Mouse (Mus musculus) limb, embryonic 14.5 days (tissue): ENCODE results near the gene Adora3. TPM values are rescaled to one million over a fixed set of nuclear protein-coding genes. Genes with fewer than 3 reads are reported as not detected.

ENCODE experiments used
- ATAC-seq: fragments of 200-750 bp; cut with Nextera tagmentation; 2 replicates; pipeline ENCODE4 v1.8.0; 2017; ENCODE audit warnings: low read depth, moderate number of reproducible peaks, moderate TSS enrichment; ENCODE audit not compliant: low FRiP score
- DNase-seq: peaks from one replicate; pipeline ENCODE4 v3.0.0-alpha.2; 2015; ENCODE audit warnings: low spot score
- H3K27ac ChIP-seq: fragments of 300-500 bp; sonication (generic); replicated peaks from 2 replicates; pipeline ENCODE4 v1.5.1; 2014; ENCODE audit warnings: low read depth, mild to moderate bottlenecking, low read length, moderate library complexity, mixed read lengths
- H3K27me3 ChIP-seq: fragments of 300-500 bp; sonication (generic); 2 replicates; pipeline ENCODE4 v1.6.1; 2014; ENCODE audit warnings: low read length, mixed read lengths; ENCODE audit not compliant: control insufficient read depth, insufficient read depth
- H3K36me3 ChIP-seq: fragments of 300-500 bp; sonication (generic); 2 replicates; pipeline ENCODE4 v1.6.1; 2014; ENCODE audit warnings: mild to moderate bottlenecking, low read length, moderate library complexity, mixed read lengths; ENCODE audit not compliant: control insufficient read depth, insufficient read depth
- H3K4me1 ChIP-seq: fragments of 300-500 bp; sonication (generic); 2 replicates; pipeline ENCODE4 v1.6.1; 2014; ENCODE audit warnings: antibody characterized with exemption, low read length, mixed read lengths; ENCODE audit not compliant: control insufficient read depth, insufficient read depth
- H3K4me2 ChIP-seq: fragments of 300-500 bp; sonication (generic); replicated peaks from 2 replicates; pipeline ENCODE4 v1.6.1; 2014; ENCODE audit warnings: low read depth, mild to moderate bottlenecking, low read length, moderate library complexity; ENCODE audit not compliant: severe bottlenecking
- H3K4me3 ChIP-seq: fragments of 300-500 bp; sonication (generic); replicated peaks from 2 replicates; pipeline ENCODE4 v1.5.1; 2014; ENCODE audit warnings: low read length
- H3K9ac ChIP-seq: fragments of 300-500 bp; sonication (generic); 2 replicates; pipeline ENCODE4 v1.6.1; 2014; ENCODE audit warnings: mild to moderate bottlenecking, low read depth, low read length, moderate library complexity; ENCODE audit not compliant: severe bottlenecking
- H3K9me3 ChIP-seq: fragments of 300-500 bp; sonication (generic); 2 replicates; pipeline ENCODE4 v1.6.1; 2016; ENCODE audit warnings: low read length; ENCODE audit not compliant: control insufficient read depth
- POLR2A ChIP-seq: fragments of 200-500 bp; IDR thresholded peaks from 2 replicates; pipeline ENCODE4 v1.8.0; 2012; ENCODE audit warnings: inconsistent platforms, mild to moderate bottlenecking, moderate library complexity, borderline replicate concordance; ENCODE audit not compliant: insufficient read depth, insufficient read length; ENCODE audit errors: extremely low read depth
- WGBS: fragments of 180-500 bp; shearing (Covaris S2); extraction: QIAGEN DNeasy Blood & Tissue Kit; methylation state at CpG from one replicate; pipeline ENCODE4 v1.1.7; 2014; 5-methylcytosine and 5-hydroxymethylcytosine counted together
- polyA plus RNA-seq, 2 experiments: library from polyadenylated mRNA; depleted of rRNA in 1 of 2; stranded (reverse) in 1 of 2; unstranded in 1 of 2; fragments of >200 nt; fragmentation: Nextera tagmentation in 1 of 2; extraction: Ambion mirVana in 1 of 2; gene quantifications; 2 replicates each; pipeline versions ENCODE4 v1.2.1 to v1.2.3; 2012 to 2014

Adora3 gene
- polyA plus RNA-seq, 2 experiments = 2.1 to 2.8 TPM

DNA sequence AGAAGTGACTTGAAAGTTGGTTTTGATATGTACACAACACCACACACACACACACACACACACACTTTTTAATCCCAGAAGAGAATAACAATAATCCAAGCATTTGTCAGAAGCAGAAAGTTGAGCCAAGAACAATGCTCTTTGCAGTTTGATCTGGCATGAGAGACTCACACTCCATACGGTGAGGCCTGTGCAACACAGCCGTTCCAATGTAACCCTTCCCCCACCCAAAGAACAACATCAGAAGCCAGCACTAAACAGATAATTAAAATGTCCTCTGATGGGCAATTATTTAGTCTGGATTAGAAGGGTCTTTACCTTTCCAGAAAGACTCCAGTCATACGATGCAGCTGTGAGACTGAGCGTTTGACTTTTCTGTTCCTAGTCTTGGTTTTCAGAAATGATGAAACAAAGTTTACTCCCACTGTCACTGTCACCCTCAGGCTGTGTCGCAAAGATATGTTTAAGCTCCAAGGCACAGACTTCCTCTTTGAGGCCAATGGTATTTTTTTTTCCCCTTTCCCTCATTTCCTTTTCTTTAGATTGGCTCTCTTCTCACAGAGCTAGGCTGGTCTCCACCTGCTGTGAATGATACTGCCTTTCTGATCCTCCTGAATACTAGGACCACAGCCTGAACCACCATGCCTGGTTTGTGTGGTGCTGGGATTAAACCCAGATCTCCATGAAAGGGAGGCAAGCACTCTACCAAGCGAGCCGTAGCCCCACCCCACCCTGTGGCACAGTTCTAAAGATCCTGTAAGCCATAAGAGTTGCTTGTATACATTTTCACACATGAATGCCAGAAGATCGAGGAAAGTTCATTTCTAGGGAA, 61.8 kb downstream of the Adora3 start, which contains the start of gene I830077J02Rik:
TSS of gene I830077J02Rik (minus strand) at position 425 of the 832 bp plus-strand sequence.
- Histone ChIP-seq H3K4me2 (no peak within 1 kb of the TSS), H3K36me3 (no peaks in the 10 kb centered on the region), H3K27ac (no peak within 1 kb of the TSS), H3K9ac (no peak within 1 kb of the TSS), H3K4me3 (no peak within 1 kb of the TSS), H3K9me3 (no peaks in the 10 kb centered on the region), H3K4me1 (no peaks in the 10 kb centered on the region), H3K27me3 (no peaks in the 10 kb centered on the region)
- ATAC-seq = no peak
- DNase-seq = no peak
- TF ChIP-seq POLR2A = no peak
- 73% methylated on average over 8 of the region's 8 CpGs for WGBS

DNA sequence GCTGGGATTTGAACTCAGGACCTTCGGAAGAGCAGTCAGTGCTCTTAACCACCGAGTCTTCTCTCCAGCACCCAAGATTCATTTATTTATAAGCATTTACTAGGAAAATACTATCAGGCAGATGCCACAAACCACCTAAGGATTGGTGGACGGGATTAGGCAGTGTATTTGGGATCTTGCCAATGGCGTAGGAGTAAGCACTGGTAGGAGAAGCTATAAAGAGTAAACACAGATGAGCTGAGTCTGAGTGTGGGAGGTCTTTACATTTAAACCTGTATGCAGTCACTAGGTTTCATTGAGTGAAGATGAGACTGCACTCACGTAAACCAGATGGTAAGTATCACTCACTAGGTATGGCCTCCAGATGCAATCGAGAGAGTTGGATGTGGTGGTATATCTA, 63.3 kb downstream of the Adora3 start:
- DNase-seq (no peak), ATAC-seq (no peak)
- H3K9ac ChIP-seq = no peak overlapping the region
- H3K27ac ChIP-seq = no peak overlapping the region
- TF ChIP-seq POLR2A = no peak
- WGBS = 94% methylated on average over 6 of the region's 6 CpGs
- H3K4me3 ChIP-seq = no peak overlapping the region
- no peak overlapping the region for H3K4me2 ChIP-seq
- H3K4me1 ChIP-seq = no peaks in the 10 kb centered on the region
- no peaks in the 10 kb centered on the region for H3K9me3 ChIP-seq
- no peaks in the 10 kb centered on the region for H3K27me3 ChIP-seq
- peaks cover 4% of the 10 kb centered on the region; the same call in 1 of the 2 replicates for H3K36me3 ChIP-seq

DNA sequence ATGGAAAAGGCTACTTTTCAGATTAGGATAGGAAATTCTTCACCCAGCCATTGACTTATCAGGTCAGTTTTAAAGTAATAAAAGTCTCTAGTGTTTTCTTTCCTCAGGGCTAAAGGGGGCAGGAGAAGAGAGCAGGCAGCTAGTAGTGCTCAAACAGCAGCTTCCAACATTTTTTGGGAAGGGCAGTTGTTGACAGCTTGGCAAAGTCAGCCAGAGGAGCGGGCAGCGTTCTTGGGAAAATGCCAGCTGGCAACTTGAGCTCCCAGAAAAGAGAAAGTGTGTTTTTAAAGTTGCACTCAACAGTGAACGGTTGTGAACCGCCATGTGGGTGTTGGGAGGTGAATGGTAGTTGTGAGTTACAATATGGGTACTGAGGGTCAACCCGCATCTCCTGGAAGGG, 64.4 kb downstream of the Adora3 start:
- WGBS = 90% methylated on average over 5 of the region's 5 CpGs

DNA sequence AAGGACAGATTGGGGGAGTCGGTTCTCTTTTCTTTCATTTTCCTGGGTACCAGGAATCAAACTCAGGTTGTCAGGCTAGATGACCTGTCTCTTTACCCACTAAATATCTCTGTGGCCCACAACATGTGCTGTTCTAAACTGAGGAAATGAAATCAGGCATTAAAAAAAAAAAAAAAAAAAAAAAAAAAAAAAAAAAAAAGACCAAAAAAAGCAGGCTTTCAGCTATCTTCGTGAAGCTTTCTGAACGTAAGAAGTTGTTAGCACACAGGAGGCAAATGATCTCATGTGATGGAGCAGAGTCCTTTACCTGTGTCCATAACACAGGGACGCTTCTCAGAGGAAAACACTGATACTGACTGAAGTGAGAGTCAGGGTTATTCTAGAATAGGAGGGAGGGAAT, 65.5 kb downstream of the Adora3 start:
- no peaks in the 10 kb centered on the region for H3K9me3 ChIP-seq
- H3K36me3 ChIP-seq = peaks cover 12% of the 10 kb centered on the region
- H3K9ac ChIP-seq = no peak overlapping the region
- no peak overlapping the region for H3K4me3 ChIP-seq
- DNase-seq = no peak
- H3K4me2 ChIP-seq = no peak overlapping the region
- WGBS = 87% methylated on average over 4 of the region's 4 CpGs
- ATAC-seq = no peak
- H3K4me1 ChIP-seq = no peaks in the 10 kb centered on the region
- H3K27ac ChIP-seq = no peak overlapping the region
- TF ChIP-seq POLR2A = no peak
- H3K27me3 ChIP-seq = no peaks in the 10 kb centered on the region

More for the DNA sequence above, 64.4 kb downstream of the Adora3 start:
- Histone ChIP-seq H3K9ac (no peak overlapping the region), H3K4me1 (no peaks in the 10 kb centered on the region), H3K36me3 (peaks cover 4% of the 10 kb centered on the region; the same call in 1 of the 2 replicates), H3K9me3 (no peaks in the 10 kb centered on the region), H3K27me3 (no peaks in the 10 kb centered on the region), H3K27ac (no peak overlapping the region), H3K4me2 (no peak overlapping the region), H3K4me3 (no peak overlapping the region)
- TF ChIP-seq POLR2A = no peak
- DNase-seq = peak; percentile 12
- no peak for ATAC-seq

DNA sequence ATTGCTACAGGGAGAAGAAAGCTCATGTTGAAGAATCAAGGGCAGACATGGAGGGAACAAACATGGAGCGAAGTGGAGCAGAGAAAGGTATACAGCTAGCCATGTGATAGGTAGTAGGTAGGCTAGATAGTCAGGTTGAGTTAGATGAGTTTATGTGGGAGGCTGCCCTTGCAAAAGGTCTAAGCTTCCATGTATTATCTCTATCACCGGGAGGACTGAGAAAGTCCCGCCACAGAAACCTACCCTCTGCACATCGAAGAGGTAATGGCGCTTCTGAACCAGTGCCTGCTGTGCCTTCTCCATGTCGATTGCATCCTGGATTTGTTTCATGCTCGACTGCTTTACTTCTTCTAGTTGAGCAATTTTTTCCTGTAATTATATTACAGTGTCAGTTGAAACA, 80.7 kb downstream of the Adora3 start:
- H3K4me3 ChIP-seq = no peak overlapping the region
- no peaks in the 10 kb centered on the region for H3K4me1 ChIP-seq
- no peaks in the 10 kb centered on the region for H3K9me3 ChIP-seq
- H3K36me3 ChIP-seq = peaks cover 78% of the 10 kb centered on the region
- H3K9ac ChIP-seq = no peak overlapping the region
- H3K27me3 ChIP-seq = no peaks in the 10 kb centered on the region
- TF ChIP-seq POLR2A = no peak
- DNase-seq (no peak), ATAC-seq (no peak)
- no peak overlapping the region for H3K27ac ChIP-seq
- no peak overlapping the region for H3K4me2 ChIP-seq
- WGBS = 95% methylated on average over 7 of the region's 7 CpGs
